Mouse (Mus musculus) embryonic stem cell, embryonic (primary cell): ENCODE results near the gene Jagn1.

Experiments
- CTCF ChIA-PET, 4 experiments: fragments of 300-600 bp in 2 of 4; fragments of 350-600 bp in 2 of 4; sonication (Branson Sonifier 250); formaldehyde crosslinking; loops; one replicate each; lab custom pipeline; 2022; ENCODE audit warnings: inconsistent platforms in 2 of 4; lab: Charles Lee
- POLR2A ChIA-PET, 4 experiments: fragments of 300-600 bp in 2 of 4; fragments of 350-600 bp in 2 of 4; sonication (Branson Sonifier 250); formaldehyde crosslinking; loops; one replicate each; lab custom pipeline; 2022; ENCODE audit warnings: antibody characterized with exemption in 4 of 4, inconsistent platforms in 1 of 4; lab: Charles Lee

Gene Jagn1

GRCm38 (mm10) chr6:113473715-113474114, 31.3 kb downstream of the Jagn1 start:
- ChIA-PET CTCF (interaction anchor here in 1 of 4 experiments (0.7 kb wide), 1 partner anchor 471 kb away, joined by 4 read pairs; no protein-coding TSS in a partner anchor), POLR2A (interaction anchor here in 1 of 4 experiments (0.6 to 1.0 kb wide), 2 partner anchors 13 to 339 kb away, joined by 3 to 5 read pairs; no protein-coding TSS in a partner anchor)

- CTCF ChIA-PET = interaction anchor here in 1 of 4 experiments (1.1 kb wide), 1 partner anchor 17 kb away, joined by 4 read pairs; no protein-coding TSS in a partner anchor
- POLR2A ChIA-PET = interaction anchor here in 2 of 4 experiments (0.6 to 1.4 kb wide), 2 partner anchors 17 to 18 kb away, joined by 3 read pairs; no protein-coding TSS in a partner anchor
These were observed 35.0 kb downstream of the Jagn1 start for GRCm38 (mm10) chr6:113477353-113477752.

- ChIA-PET POLR2A (interaction anchor here in 3 of 4 experiments (1.1 to 5.4 kb wide), 8 partner anchors 9 to 114 kb away, joined by 3 to 49 read pairs (median 17); partner anchors contain the start of genes Il17rc (in 1 of the 3) and Prrt3 (in 1 of the 3)), CTCF (interaction anchor here in 3 of 4 experiments (1.0 to 2.5 kb wide), 3 partner anchors 9 to 15 kb away, joined by 3 to 14 read pairs (median 5); partner anchors contain the start of gene Il17rc (in 1 of the 3))
These were observed 36.5 kb downstream of the Jagn1 start for GRCm38 (mm10) chr6:113478906-113479305.

- CTCF ChIA-PET = interaction anchor here (0.6 to 3.3 kb wide), 14 partner anchors 9 to 281 kb away, joined by 3 to 14 read pairs (median 5); partner anchors contain the start of gene Il17rc (in 1 of the 4)
- POLR2A ChIA-PET = interaction anchor here (0.6 to 5.4 kb wide), 28 partner anchors 9 to 355 kb away, joined by 3 to 49 read pairs (median 4); partner anchors contain the start of genes Il17rc (in 3 of the 4), Brk1 (in 1 of the 4), Fancd2os (in 1 of the 4) and Jagn1 (in 1 of the 4)
These were observed 38.4 kb downstream of the Jagn1 start for GRCm38 (mm10) chr6:113480555-113481373.

- CTCF ChIA-PET = interaction anchor here (0.7 to 3.3 kb wide), 9 partner anchors 11 to 924 kb away, joined by 3 to 13 read pairs (median 6); no protein-coding TSS in a partner anchor
- POLR2A ChIA-PET = interaction anchor here (0.5 to 5.4 kb wide), 31 partner anchors 10 to 425 kb away, joined by 3 to 49 read pairs (median 5); partner anchors contain the start of genes Il17rc (in 3 of the 4), Jagn1 (in 3 of the 4), Brk1 (in 1 of the 4) and Brpf1 (in 1 of the 4)
These were observed 40.2 kb downstream of the Jagn1 start for GRCm38 (mm10) chr6:113482477-113483099.

GRCm38 (mm10) chr6:113483100-113483615, 40.8 kb downstream of the Jagn1 start, which contains the start of gene Creld1:
Creld1 (plus strand) TSS chr6:113483297.
- ChIA-PET CTCF (interaction anchor here in 3 of 4 experiments (0.7 to 3.3 kb wide), 8 partner anchors 11 to 923 kb away, joined by 3 to 13 read pairs (median 7); no protein-coding TSS in a partner anchor), POLR2A (interaction anchor here (0.6 to 5.4 kb wide), 22 partner anchors 9 to 425 kb away, joined by 3 to 49 read pairs (median 6); partner anchors contain the start of genes Il17rc (in 2 of the 4), Jagn1 (in 2 of the 4), Brk1 (in 1 of the 4) and Brpf1 (in 1 of the 4))

- POLR2A ChIA-PET = interaction anchor here in 2 of 4 experiments (0.8 to 5.4 kb wide), 7 partner anchors 9 to 18 kb away, joined by 3 to 49 read pairs (median 3); partner anchors contain the start of genes Il17rc (in 2 of the 2) and Prrt3 (in 1 of the 2)
These were observed 41.4 kb downstream of the Jagn1 start for GRCm38 (mm10) chr6:113483729-113484128.

GRCm38 (mm10) chr6:113487125-113487576, 44.8 kb downstream of the Jagn1 start:
- ChIA-PET POLR2A (interaction anchor here (0.5 to 4.8 kb wide), 20 partner anchors 10 to 210 kb away, joined by 3 to 37 read pairs (median 4); partner anchors contain the start of genes Prrt3 (in 4 of the 4), Il17rc (in 2 of the 4), Fancd2os (in 1 of the 4) and Tatdn2 (in 1 of the 4)), CTCF (interaction anchor here in 2 of 4 experiments (1.0 to 2.4 kb wide), 3 partner anchors 18 to 151 kb away, joined by 4 to 14 read pairs (median 4); partner anchors contain the start of gene Irak2 (in 1 of the 2))

More at GRCm38 (mm10) chr6:113483729-113484128, 41.4 kb downstream of the Jagn1 start:
- CTCF ChIA-PET = interaction anchor here in 3 of 4 experiments (0.9 to 1.0 kb wide), 3 partner anchors 10 to 11 kb away, joined by 3 to 7 read pairs (median 5); no protein-coding TSS in a partner anchor

- CTCF ChIA-PET = no interaction called here
These were observed 47.0 kb downstream of the Jagn1 start for GRCm38 (mm10) chr6:113489410-113489809.

GRCm38 (mm10) chr6:113492101-113492864, 49.9 kb downstream of the Jagn1 start:
- ChIA-PET CTCF (interaction anchor here in 2 of 4 experiments (0.9 to 1.5 kb wide), 3 partner anchors 9 to 11 kb away, joined by 4 to 10 read pairs (median 5); partner anchors contain the start of gene Prrt3 (in 1 of the 2)), POLR2A (interaction anchor here (0.5 to 4.3 kb wide), 19 partner anchors 8 to 759 kb away, joined by 3 to 38 read pairs (median 3); partner anchors contain the start of genes Prrt3 (in 4 of the 4), Cidec (in 1 of the 4), Creld1 (in 1 of the 4) and Il17rc (in 1 of the 4))

More at GRCm38 (mm10) chr6:113489410-113489809, 47.0 kb downstream of the Jagn1 start:
- POLR2A ChIA-PET = interaction anchor here in 2 of 4 experiments (0.7 to 4.8 kb wide), 9 partner anchors 12 to 401 kb away, joined by 3 to 37 read pairs (median 3); partner anchors contain the start of genes Il17rc (in 2 of the 2), Prrt3 (in 2 of the 2) and Jagn1 (in 1 of the 2)

- CTCF ChIA-PET = interaction anchor here (0.5 to 2.3 kb wide), 68 partner anchors 8 to 1544 kb away, joined by 3 to 13 read pairs (median 4); partner anchors contain the start of genes Il17rc (in 3 of the 4), Camk1 (in 2 of the 4), Creld1 (in 2 of the 4) and Il17re (in 2 of the 4)
- POLR2A ChIA-PET = interaction anchor here (0.6 to 4.3 kb wide), 56 partner anchors 8 to 448 kb away, joined by 3 to 38 read pairs (median 4); partner anchors contain the start of genes Jagn1 (in 3 of the 4), Prrt3 (in 3 of the 4), Creld1 (in 2 of the 4) and Emc3 (in 2 of the 4)
These were observed 52.0 kb downstream of the Jagn1 start for GRCm38 (mm10) chr6:113494258-113494788.

- POLR2A ChIA-PET = interaction anchor here (0.6 to 4.3 kb wide), 44 partner anchors 7 to 419 kb away, joined by 3 to 38 read pairs (median 5); partner anchors contain the start of genes Prrt3 (in 3 of the 4), Creld1 (in 2 of the 4), Il17rc (in 2 of the 4) and Jagn1 (in 2 of the 4)
- CTCF ChIA-PET = interaction anchor here (0.6 to 2.3 kb wide), 39 partner anchors 8 to 1433 kb away, joined by 3 to 13 read pairs (median 5); partner anchors contain the start of genes Creld1 (in 2 of the 4), Irak2 (in 2 of the 4), Jagn1 (in 2 of the 4) and Camk1 (in 1 of the 4)
These were observed 52.8 kb downstream of the Jagn1 start for GRCm38 (mm10) chr6:113495071-113495675.
